Mouse (Mus musculus) c-Kit-positive CD71-negative TER-119-negative erythroid progenitor cells, embryonic 14.5 days (primary cell): ENCODE measurements around the gene Arf4.

Experiments used
- DNase-seq: peaks from one replicate; pipeline ENCODE4 v3.0.0-alpha.2; 2013; ENCODE audit warnings: low read depth

Arf4 gene

DNA sequence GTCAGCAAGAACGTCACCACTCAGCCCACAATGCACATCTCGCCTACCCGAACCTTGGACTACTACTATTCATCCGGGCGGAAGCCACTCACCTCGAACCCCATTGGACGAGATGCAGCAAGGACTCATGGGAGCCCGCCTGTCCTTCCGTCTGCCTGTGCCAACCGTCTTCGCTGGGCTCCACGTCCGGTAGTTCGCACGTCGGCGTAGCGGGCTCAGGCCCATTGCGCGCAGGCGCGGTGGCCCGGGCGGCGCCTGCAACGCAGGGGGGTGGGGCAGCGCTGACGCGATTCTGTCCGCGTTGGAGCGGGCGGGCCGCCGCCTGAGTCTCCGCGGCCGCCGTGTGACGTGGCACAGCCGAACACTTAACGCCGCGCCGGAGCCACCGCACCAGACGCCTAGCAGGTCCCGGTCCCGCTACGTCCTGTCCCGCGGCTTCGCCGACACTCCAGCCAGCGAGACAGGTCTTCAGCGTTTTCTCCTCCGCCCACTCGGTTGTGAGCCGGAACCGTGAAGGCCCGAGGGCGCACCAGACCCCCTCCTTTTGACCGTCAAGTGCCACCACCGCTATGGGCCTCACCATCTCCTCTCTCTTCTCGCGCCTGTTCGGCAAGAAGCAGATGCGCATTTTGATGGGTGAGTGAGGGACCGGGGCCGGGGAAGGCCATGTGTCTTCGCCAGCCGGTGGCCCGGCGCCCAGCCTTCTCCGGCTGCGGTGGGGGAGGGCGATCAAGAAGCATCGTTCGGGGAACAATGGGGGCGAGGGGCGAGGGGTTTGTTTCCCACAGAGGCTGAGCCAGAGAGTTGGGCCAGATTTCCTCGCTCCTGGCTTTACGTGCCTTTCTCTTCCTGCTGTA lies at the start of gene Arf4:
Gene Arf4, plus strand, starts transcription at position 224 of the 857 bp plus-strand sequence.
- peak; percentile 90 for DNase-seq

DNA sequence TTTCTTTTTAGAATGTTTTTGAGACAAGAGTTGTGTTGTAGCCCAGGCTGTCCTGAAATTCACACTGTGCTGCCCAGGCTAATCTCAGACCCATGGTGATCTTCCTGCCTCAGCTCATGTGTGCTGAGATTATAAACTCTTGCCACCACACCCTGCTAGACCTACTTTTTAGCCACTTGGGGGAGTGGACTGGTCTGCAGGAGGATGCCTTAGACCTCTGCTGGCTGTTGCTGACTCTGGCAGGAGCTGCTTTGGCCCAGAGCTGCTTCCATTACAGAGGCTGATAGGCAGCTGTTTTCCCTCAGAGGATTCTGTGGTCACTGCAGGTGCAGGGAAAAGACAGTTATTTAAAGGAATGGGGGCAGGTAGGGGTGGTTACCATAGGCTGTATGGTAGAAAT lies 46.5 kb upstream of the Arf4 start:
- DNase-seq: no peak

DNA sequence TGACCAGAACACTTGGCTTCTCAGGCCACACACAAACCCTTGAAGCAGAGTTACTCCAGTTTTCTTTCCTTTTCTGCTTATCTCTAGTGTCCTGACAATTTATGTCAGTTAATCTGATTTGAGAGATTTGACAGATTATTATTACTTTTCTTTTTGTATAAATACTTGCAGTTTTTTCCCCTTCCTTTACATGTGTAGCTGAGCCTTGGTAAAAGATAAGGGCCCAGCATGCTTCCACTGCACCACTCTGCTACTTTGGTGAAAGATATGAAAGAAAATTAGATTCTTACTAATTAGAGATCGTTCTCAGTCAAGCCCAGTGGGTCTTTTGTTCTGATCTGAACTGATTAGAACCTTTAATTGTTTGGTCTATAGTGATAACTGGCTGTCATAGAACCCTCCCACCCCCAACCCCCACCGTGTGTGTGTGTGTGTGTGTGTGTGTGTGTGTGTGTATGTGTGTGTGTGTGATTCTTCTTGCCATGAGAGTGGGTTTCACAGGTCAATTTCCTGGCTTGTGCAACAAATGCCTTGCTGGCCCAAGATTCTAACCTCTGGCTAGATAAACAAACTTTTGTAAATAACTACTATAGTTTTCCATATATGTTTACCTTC lies 44.5 kb upstream of the Arf4 start:
- no peak for DNase-seq

DNA sequence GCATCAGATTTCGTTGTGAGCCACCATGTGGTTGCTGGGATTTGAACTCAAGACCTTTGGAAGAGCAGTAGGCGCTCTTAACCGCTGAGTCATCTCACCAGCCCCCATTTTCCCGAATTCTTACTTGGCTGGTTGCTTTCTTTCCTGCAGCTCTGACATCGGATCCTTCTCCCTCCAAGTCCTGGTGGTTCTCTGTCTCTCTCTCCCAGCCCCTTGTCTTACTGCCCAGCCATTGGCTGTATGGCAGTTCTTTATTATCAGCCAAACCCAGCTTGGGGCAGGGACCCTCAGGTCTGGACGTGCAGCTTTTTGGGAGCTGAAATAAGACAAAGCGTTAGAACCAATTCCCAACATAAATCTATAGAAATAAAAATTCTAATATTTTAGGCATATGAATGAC lies 42.7 kb upstream of the Arf4 start:
- DNase-seq: no peak

DNA sequence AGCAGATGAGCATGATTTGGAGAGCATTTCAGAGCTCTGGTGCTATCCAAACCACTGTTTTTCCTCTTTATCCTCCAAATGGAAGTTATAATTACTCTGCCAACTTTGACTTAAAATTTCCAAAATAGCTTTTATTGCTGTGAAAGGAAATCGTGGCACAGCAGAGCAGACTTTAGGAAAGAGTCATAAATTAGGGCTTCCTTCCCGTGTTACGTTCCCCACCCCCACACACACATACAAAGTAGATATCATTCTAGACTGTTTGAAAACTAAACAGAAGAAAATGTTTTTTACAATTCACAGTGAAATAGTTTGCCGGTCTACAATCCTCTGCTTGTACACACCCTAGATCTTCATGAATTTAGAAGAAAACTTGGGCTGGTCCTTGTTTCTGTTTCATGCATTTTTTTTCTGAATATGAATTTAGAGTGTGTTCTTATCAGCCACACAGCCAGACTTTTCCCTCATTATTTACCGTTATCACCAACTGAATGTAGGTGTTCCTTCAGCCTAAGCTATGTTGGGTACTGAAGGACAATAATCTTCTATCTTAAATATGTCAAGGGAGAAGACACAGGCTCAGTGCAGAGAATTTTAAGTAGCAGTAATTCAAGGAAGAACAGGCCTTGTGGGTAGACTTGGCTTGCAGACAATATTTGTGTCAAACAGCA lies 42.0 kb upstream of the Arf4 start:
- DNase-seq: no peak

DNA sequence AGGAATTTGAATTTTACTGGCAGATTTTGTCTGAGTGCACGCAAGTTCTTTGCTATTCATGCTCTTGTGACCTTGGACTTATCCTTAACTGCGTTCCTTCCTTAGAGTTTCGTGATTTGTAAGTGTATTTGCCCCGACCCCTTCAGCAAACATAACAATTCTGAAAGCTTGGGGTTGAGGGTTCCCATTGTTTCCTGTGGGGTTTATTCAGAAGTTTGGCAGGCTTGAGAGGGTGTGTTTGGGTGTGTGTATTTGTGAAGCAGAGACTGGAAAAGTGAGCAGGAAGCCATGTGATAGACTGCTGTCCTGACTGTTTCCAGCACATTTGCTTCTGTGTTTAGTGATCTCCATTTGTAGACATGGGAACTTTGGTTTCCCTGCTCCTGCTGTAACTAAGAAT lies 32.5 kb upstream of the Arf4 start:
- DNase-seq: no peak

DNA sequence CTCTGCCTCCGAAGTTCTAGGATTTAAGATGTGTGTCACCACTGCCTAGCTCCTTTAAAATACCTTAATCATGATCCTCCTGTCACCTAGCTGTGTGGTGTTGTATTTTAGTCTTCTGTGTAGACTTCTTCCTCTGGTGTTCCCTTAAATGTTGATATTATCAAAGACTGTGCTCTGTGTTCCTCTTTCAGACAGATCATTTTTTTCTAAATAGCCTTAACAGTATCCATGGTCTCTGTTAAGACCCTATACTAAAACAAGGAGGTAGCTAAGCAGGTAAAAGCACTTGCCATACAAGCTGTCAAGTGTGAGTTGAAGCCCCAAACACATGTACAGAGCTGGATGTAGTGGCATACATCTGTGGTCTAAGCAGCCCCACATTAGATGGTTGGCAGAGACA lies 28.2 kb upstream of the Arf4 start:
- no peak for DNase-seq

DNA sequence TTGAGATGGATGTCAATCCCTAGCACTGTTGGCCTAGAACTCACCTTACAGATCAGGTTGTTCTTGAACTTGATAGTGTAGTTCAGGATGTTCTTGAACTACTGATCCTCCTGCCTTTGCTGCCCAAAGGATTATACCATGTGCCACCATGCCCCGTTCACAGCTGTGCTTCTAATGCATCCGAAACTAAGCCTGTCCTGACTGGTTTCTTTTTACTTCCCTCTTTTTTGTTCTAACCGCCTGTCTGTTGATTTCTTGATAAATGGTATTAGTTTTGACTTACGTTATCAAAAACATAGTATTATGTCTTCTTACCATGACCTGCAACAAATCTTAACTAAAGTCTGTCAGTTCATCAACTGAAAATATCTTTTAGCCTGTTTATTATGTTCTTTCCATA lies 27.2 kb upstream of the Arf4 start:
- no peak for DNase-seq

DNA sequence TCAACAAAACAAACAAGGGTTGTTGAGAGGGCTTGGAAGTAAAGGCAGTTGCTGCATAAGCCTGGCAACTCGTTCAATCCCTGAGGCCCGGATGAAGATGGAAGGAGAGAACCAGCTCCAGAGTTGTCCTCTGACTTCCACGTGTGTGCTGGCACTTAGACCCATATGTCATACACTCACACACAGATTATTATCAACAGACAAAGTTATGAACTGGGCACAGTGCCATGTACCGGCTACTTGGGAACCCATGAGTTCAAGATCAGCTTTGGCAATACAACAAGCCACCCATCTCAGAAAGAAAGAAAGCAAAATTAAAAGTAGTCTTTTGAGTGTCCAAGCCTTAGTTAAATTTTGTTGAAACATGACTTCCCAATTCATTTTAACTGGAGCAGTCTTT lies 12.6 kb upstream of the Arf4 start:
- DNase-seq: no peak

DNA sequence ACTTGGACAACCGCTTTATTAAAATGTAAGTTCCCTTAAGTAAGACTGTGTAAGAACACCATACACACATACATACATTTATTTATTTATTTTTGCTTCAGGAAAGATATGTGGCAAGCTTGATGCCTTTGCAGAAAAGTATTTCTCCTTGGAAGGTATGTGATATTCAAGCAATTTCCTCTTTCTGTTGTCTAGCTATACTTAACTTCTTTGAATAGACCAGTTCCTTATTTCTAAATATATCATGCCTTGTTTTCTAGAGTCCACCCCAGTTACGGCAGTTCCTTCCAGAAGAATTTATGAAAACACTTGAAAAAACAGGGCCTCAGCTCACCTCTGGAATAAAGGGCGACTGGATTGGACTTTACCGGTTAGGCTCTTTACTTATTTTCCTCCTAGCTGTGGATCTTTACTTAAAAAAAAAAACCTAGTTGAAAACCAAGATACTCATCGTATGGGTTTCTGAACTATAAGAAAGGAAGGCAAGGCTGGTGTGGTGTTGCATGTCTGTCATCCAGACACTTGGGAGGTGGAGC lies 11.2 kb upstream of the Arf4 start:
- no peak for DNase-seq

DNA sequence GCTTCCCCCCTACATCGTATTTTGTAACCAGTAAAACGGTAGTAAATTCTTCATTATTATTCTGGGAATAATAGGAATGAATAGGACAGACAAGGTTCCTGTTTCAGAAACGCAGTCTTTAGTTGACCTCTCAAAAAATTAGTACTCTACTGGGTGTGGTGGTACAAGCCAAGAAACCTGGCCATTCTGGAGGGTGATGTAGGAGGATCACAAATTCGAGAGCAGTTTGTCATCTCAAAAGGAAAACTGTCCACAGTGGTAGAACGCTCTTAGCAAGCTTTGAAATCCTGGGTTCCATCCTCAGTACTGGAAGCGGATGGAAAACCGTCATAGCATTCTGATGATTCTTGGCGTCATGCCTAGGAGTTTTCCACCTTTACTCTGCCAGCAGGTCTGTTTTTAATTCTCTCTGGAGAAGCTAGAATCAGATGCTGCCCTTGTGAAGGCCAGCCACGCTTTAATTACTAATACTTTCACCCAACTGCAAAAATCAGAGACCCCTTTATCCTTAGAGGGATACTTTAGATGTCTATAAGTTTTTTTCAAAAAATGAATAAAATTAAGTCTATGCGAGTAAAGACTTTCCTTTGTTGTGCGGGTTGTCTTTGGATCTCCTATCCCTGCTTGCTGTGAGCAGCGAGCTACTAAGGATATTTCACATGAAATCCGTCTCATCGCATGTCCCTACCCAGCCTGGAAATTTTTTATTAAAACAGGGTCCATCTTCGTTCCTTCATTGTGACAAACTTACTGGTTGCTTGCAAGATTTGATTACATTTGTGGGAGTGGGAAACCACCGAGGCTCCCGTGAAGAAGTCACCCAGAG lies 636 bp upstream of the Arf4 start:
- DNase-seq: no peak

DNA sequence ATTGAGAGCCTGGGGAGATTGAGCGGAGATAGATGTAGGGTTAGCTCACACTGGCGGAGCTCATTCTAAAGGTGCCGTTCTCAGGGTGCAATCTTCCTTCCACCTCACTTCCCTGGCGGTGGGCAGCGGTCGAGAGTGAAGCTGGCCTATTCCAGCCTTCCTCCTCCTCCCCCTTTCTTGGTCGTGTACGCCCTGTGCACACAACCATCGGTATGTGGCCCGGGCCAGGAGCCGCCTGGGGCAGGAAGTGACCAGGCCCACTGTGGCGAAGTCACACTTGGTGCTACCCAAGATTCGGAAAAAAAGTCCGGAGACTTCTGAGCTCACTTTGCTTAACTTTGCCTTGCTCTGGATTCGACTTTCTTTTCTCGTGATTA lies 822 bp downstream of the Arf4 start:
- peak; percentile 34 for DNase-seq

DNA sequence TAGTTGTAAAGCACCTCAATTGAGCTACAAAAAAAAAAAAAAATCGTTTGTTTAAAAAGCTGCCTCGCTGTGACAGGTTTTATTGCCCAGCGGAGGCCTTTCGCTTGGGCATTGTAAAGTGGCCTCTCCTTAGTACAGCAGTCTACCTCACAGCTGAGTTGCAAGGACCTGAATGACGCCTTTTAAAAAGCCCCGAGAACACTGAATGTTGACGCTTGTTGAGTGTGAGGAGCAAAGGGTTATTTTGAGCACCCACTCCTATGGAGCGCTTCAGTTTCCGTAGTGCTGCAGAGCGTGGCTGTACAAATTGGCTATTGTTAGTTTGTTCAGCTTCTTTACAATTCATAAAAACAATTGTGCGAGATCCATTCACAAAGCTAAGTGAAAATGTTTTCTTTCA lies 1.4 kb downstream of the Arf4 start:
- DNase-seq: no peak

DNA sequence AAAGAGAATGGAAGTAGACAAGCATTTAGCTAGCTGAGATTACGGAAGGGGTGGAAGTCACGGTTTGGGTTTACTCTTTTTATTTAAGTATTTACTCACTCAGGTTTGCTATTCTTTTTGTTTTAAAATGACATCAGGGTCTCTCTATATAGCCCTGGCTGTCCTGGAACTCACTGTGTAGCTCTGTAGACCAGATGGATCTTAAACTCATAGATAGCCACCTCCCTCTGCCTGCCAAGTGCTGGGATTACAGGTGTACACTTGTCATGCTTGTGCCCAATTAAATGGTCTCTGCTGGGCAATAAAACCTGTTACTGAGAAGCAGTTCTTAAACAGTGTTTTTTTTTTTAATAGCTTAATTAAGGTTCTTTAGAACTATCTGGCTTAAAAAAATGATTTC lies 2.1 kb downstream of the Arf4 start:
- no peak for DNase-seq

DNA sequence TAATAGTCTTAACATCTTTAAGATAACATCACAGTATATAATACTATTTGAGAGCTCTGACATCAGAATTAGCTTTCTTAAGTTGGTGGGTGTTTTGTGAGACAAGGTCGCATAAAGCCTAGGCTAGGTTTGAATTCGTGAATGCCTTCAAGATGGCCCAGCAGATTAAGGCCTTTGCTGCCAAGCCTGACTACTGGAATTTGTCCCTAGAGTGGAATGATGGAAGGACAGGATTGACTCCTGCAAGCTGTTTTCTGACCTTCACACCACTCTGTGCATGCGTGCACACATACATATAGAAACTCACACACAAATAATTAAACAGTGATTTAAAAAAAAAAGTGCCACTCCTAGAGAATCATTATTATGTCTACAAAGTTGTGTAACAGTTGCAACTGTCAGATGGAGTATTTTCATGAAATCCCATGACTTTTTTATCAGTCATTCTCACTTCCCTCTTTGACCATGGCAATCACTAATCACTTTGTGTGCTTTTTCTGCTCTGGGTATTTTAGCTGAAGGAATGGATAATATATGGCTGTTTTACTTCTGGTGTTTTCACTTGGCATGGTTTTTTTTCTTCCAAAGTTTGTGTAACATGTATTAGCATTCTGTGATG lies 5.2 kb downstream of the Arf4 start:
- no peak for DNase-seq

DNA sequence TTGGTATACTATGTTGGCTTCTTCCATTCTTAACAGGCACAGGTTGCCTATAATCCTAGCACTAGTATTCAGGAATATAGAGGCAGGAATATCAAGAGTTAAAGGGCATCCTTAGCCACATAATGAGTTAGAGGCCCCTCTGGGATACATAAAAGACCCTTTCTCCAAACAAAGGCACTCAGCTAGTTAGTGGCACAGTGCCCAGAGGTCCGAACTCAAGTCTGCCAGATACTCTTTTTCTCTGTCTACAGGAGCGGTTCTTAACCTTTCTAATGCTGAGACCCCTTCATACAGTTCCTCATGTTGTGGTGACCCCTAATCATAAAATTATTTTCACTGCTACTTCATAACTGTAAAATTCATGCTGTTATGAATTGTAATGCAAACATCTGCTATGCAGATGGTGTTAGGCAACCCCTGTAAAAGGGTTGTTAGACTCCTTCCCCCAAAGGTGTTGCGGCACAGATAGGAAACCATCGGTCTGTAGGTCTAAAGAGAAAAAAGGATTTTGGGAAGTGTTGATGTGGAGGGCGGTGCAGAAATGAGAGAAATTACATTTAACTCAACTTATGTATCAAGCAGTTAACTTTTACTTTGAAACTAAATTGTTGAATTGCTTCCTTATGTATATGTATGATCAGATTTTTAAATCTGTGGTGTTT lies 8.2 kb downstream of the Arf4 start:
- no peak for DNase-seq

DNA sequence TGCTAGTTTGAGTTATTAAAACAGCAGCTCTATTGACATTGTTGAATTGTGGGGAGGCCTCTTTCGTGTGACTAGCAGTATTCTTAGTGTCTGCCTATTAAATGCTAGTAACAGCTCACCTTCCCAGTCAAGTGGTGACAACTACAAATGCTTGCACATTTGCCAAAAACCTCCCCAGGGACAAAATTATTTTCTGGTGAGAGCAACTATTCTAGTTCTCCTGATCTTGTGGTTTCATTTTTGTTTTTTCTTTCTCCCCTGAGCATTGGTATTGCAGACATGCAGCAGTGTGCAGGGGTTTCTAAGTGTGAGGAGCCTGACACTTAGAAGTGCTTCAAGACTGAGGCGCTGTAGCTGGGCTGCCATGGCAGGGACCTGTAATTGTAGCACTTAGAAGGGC lies 9.9 kb downstream of the Arf4 start:
- no peak for DNase-seq

DNA sequence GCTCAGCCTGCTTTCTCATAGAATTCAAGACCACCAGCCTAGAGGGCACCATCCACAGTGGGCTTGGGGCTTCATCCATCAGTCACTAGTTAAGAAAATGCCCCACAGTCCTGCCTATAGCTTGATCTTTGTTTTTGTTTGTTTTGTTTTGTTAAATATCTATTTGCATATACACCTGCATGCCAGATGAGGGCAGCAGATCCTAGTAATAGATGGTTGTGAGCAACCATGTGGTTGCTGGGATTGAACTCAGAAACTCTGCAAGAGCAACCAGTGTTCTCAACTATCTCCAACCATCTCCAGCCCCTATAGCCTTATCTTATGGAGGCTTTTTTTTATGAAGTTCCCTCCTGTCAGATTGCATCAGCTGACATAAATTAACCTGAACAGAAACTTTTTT lies 14.0 kb downstream of the Arf4 start:
- no peak for DNase-seq

DNA sequence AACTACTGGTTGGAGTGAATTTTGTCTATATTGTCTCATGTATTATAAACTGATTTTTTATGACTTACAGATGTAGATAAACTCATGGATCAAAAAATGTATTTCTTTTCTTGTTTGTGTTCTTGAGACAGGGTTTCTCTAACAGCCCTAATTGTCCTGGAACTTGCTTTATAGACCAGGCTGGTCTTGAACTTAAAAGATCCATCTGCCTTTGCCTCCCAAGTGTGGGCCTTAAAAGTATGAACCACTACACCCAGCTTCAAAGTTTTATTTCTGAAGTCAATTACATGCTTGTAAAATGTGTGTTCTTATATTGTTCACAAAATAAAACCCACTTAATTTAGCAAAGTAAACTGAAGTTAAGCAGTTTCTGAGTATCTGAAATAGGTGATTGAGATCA lies 20.3 kb downstream of the Arf4 start:
- no peak for DNase-seq

DNA sequence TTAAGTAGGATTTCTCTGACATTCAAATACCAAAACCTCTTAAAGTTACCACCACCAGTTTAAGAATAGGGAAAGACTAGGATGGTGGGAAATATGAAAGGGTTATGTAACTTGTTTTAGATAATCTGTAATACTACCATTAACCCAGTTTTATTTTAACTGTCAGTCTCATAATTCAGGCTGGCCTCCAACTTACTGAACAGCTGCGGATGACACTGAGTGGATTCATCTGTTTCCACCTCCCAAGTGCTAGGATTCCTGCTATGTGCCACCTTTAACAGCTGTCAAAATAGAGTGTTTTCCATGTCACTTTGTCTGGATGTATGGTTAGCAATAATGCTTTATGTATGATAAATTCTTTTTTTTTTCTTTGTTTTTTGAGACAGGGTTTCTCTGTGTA lies 22.4 kb downstream of the Arf4 start:
- no peak for DNase-seq

DNA sequence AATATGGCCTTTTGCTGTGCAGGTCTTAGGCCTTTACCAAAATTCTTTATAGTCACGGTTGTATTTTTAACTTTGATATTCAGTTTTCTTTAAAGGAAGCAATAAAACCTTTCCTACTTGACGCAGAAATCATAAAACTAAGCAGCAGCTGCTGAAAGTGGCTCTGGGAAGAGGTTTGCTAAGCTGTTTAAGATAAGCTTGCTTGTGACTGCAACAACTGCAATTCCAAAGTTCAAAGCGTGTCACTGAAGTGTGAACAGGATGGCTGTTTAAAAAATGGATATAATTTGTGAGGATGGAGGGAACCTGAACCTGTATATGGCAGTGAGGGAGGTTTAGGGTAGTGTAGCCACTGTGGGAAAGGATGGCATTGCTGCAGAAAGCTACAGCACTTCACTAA lies 24.1 kb downstream of the Arf4 start:
- DNase-seq: no peak
